Mouse (Mus musculus) heart, postnatal 36 days (tissue): ENCODE measurements around the gene Dmd. TPM values are rescaled to one million over a fixed set of nuclear protein-coding genes. Genes with fewer than 3 reads are reported as not detected.

Source experiments
- DNase-seq, 2 experiments: peaks; one replicate each; pipeline ENCODE4 v3.0.0; 2021 to 2022
- intact Hi-C: fragments of 180-260 bp; cut with DNase I; formaldehyde crosslinking; loops from one replicate; pipeline ENCODE4 v1.15.1; 2025
- total RNA-seq, 2 experiments: library from RNA; stranded (reverse); gene quantifications; 2 replicates each; pipeline ENCODE4 v1.2.3; 2021

The Dmd gene
- total RNA-seq, 2 experiments from 2014 or later: 90.4 to 101 TPM

DNA sequence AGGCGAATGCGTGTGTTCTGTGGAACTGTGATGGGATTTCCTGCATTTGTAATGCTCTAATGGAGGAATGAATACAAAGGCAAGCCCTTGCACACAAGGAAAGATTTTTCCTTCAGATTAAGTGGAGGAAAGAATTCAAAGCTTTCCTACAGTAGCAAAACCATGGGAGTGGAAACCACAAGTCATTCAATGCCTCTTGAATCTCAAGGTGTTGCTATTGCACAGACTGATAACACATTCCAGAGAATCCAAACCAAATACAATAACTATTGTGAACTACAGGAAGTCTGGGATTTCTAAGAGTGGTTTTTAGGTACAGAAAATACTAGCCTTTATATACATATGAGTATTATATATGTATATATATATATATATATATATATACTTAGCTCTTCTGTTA is 2258.3 kb downstream of the Dmd start:
- intact Hi-C loops: no loop called here
- no peak for DNase-seq

DNA sequence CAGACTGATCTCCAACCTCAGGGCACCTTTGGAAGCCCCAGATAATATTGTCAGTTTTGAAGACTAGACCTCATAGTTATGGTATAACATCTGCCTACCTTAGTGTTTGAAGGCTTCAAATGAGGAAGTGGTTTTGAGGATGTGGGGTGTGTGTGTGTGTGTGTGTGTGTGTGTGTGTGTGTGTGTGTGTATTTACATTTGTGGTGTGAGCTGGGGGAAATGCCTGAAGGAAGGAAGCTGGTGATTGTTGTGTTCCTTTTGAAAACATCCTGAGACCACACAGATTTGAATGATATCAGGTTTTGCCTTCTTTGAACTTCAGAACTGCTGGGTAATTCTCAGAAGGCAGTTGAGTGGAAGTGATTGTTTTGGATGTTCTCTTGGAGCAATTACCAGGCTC is 2278.2 kb downstream of the Dmd start:
- no peak for DNase-seq
- intact Hi-C loops: no loop called here

DNA sequence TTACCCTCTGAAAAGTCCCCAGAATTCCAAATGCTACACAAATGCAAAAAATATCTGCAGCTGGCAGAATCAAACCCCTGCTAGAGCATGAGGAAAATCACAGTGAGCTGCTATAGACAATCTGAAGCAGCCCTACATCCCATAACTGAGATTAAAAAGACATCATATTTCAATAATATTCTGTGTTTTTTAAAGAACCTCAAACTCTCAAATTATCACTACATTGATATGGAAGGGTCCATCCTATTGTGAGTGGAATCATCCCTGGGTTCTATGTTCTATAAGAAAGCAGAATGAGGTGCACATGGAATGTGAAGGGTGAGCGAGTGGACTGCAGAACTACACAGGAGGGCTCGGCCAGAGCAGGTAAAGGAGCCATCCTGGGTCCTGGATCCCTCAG is 2300.7 kb downstream of the Dmd start, which contains the start of gene Fthl17a:
TSS of gene Fthl17a (plus strand) at position 301 of the 400 bp plus-strand sequence.
- no peak for DNase-seq
- intact Hi-C loops: no loop called here
